In genomic region chr11:114687574-114688188, GRCm38 (mm10) we compare ENCODE assay signal across 8 mouse cellular contexts. TPM values are rescaled to one million over a fixed set of nuclear protein-coding genes. Genes with fewer than 3 reads are reported as not detected.
A peak's percentile ranks its signal among the peaks of the same experiment; 100 is the strongest.
DNase-seq lines count a peak whose midpoint lies in the region; ATAC-seq and TF ChIP-seq lines count a peak whose summit lies in the region.

No protein-coding gene starts in this region.

- H3K27ac ChIP-seq in kidney, embryonic 15.5 days: peak overlapping the region; percentile 54
- no peak overlapping the region for H3K27ac ChIP-seq in hindbrain, postnatal 0 days

- no peak for TF ChIP-seq CTCF in hindbrain, postnatal 0 days (IDR thresholded peaks at IDR 0.05; ENCODE audit: low read depth)

- H3K9ac ChIP-seq in kidney, embryonic 15.5 days: no peak overlapping the region
- no peak overlapping the region for H3K9ac ChIP-seq in hindbrain, postnatal 0 days (replicated peaks; ENCODE audit: low read length)

- H3K4me2 ChIP-seq in kidney, embryonic 15.5 days: no peak overlapping the region; the same call in 1 of the 2 replicates
- no peak overlapping the region for H3K4me2 ChIP-seq in hindbrain, postnatal 0 days (ENCODE audit: low read depth, low read length)

- H3K36me3 ChIP-seq in kidney, embryonic 15.5 days: peaks cover 5% of the 10 kb centered on the region; the same call in 1 of the 2 replicates
- H3K36me3 ChIP-seq in hindbrain, postnatal 0 days (ENCODE audit: insufficient read depth, low read length): 0 out of 2 replicates have a peak, but pooled peaks cover 3% of the 10 kb centered on the region

- no peaks in the 10 kb centered on the region for H3K27me3 ChIP-seq in kidney, embryonic 15.5 days
- H3K27me3 ChIP-seq in hindbrain, postnatal 0 days (ENCODE audit: insufficient read depth, low read length): no peaks in the 10 kb centered on the region

- no peak for ATAC-seq in kidney, embryonic 15.5 days (replicated peaks; ENCODE audit: low FRiP score)
- ATAC-seq in hindbrain, postnatal 0 days: no peak

- H3K4me3 ChIP-seq in kidney, embryonic 15.5 days (replicated peaks): no peak overlapping the region
- H3K4me3 ChIP-seq in hindbrain, postnatal 0 days (ENCODE audit: low read length): no peak overlapping the region

- DNase-seq in adrenal gland, postnatal 10 days: peak; percentile 54
- DNase-seq in adrenal gland, adult 8-10 months: no peak
- no peak for DNase-seq in kidney, adult 9 months
- DNase-seq in MN1 (ENCODE audit: low spot score): peak; percentile 66
- DNase-seq in hindbrain, postnatal 0 days (ENCODE audit: low spot score): peak; percentile 40
- no peak for DNase-seq in spleen, adult 18-20 months
- DNase-seq in embryo, embryonic 10 days (ENCODE audit: low spot score): no peak

- no peaks in the 10 kb centered on the region for H3K9me3 ChIP-seq in kidney, embryonic 15.5 days (replicated peaks)
- no peaks in the 10 kb centered on the region for H3K9me3 ChIP-seq in hindbrain, postnatal 0 days (ENCODE audit: low read length)

- peaks cover 31% of the 10 kb centered on the region for H3K4me1 ChIP-seq in kidney, embryonic 15.5 days
- no peaks in the 10 kb centered on the region; the same call in 1 of the 2 replicates for H3K4me1 ChIP-seq in hindbrain, postnatal 0 days (ENCODE audit: insufficient read depth, low read length)

- WGBS in kidney, embryonic 15.5 days: 32% methylated on average over 10 of the region's 10 CpGs
- 52% methylated on average over 10 of the region's 10 CpGs for WGBS in hindbrain, postnatal 0 days

RNA-seq across cellular contexts. Expression of gene Ttyh2, which starts 12.4 kb away (rescaled TPM):
- 10 to 100 TPM; 61.1 to 63.0 TPM for total RNA-seq in adrenal gland, postnatal 10 days (2021)
- 100 to 1,000 TPM in 2 of 4 experiments, 10 to 100 TPM in 2; 75.1 to 107 (median 88.6) TPM for total RNA-seq in adrenal gland, adult 8-10 months (2022)
- polyA plus RNA-seq in kidney, embryonic 15.5 days (2015; fragmentation: Nextera tagmentation; extraction: Ambion mirVana): 15.2 and 15.8 TPM in 2 replicates
- 75.8 and 80.4 TPM in 2 replicates for total RNA-seq in hindbrain, postnatal 0 days (2014; rRNA removed)
- 38.6 and 40.3 TPM in 2 replicates for polyA plus RNA-seq in hindbrain, postnatal 0 days (2015; fragmentation: Nextera tagmentation; extraction: Ambion mirVana)

RNA-seq across cellular contexts. Expression of gene Rpl38, which starts 19.4 kb away (rescaled TPM):
- total RNA-seq in adrenal gland, postnatal 10 days (2021): 1,000 to 10,000 TPM; 1,144 to 1,253 TPM
- total RNA-seq in adrenal gland, adult 8-10 months (2022): 1,000 to 10,000 TPM; 1,051 to 1,434 (median 1,137) TPM
- polyA plus RNA-seq in kidney, embryonic 15.5 days (2015; fragmentation: Nextera tagmentation; extraction: Ambion mirVana): 1,080 and 1,196 TPM in 2 replicates
- 577 and 578 TPM in 2 replicates for total RNA-seq in hindbrain, postnatal 0 days (2014; rRNA removed)
- 954 and 958 TPM in 2 replicates for polyA plus RNA-seq in hindbrain, postnatal 0 days (2015; fragmentation: Nextera tagmentation; extraction: Ambion mirVana)

RNA-seq across cellular contexts. Expression of gene Dnaic2, which starts 39.5 kb away (rescaled TPM):
- total RNA-seq in adrenal gland, postnatal 10 days (2021): under 1 TPM; 0.55 to 0.57 TPM
- total RNA-seq in adrenal gland, adult 8-10 months (2022): under 1 TPM; 0.38 to 0.51 (median 0.42) TPM
- 0.41 and 0.56 TPM in 2 replicates for polyA plus RNA-seq in kidney, embryonic 15.5 days (2015; fragmentation: Nextera tagmentation; extraction: Ambion mirVana)
- 5.1 and 5.8 TPM in 2 replicates for total RNA-seq in hindbrain, postnatal 0 days (2014; rRNA removed)
- polyA plus RNA-seq in hindbrain, postnatal 0 days (2015; fragmentation: Nextera tagmentation; extraction: Ambion mirVana): 3.1 and 3.2 TPM in 2 replicates

Comparison
In these comparisons a context has a peak if more than half of its experiments do, and no peak if none do; other contexts are left out.
1. DNase-seq: peak in adrenal gland, postnatal 10 days (single experiment), MN1 (single experiment) and hindbrain, postnatal 0 days (single experiment); none in adrenal gland, adult 8-10 months (single experiment), kidney, adult 9 months (single experiment), spleen, adult 18-20 months (0 of 2) and embryo, embryonic 10 days (single experiment).